Mouse (Mus musculus): ENCODE results near the gene Strn3. TPM values are rescaled to one million over a fixed set of nuclear protein-coding genes. Genes with fewer than 3 reads are reported as not detected.

Gene Strn3
- polyA plus RNA-seq, 1 experiment from 2014 or later: 60.7 TPM

DNA sequence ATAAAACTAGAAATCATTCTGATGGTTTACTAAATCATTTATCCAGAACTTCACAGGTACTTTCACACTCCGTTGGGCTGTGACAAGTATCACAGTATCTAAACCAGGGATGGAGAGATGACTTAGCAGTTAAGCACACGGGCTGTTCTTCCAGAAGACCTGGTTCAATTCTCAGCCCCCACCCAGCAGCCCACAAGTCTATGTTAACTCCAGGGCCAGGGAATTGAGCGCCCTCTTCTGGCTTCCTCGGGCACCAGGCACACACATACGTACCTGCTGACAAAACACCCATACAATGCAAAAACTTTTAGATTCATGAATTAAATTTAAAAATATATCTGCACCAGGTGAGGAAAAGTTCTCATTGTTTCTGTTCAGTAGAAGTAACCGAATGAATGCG is 121.8 kb downstream of the Strn3 start:
- no peaks in the 10 kb centered on the region for H3K27me3 ChIP-seq (ENCODE audit: control insufficient read depth, insufficient read depth, low read length)

GRCm38 (mm10) chr12:51569472-51569871 is 122.2 kb downstream of the Strn3 start:
- H3K27me3 ChIP-seq (ENCODE audit: control insufficient read depth, insufficient read depth, low read length): no peaks in the 10 kb centered on the region
- no peaks in the 10 kb centered on the region for H3K9me3 ChIP-seq (ENCODE audit: control insufficient read depth, low read length)
- no peaks in the 10 kb centered on the region for H3K36me3 ChIP-seq (ENCODE audit: control insufficient read depth, insufficient read depth, low read length)
- no peak overlapping the region for H3K27ac ChIP-seq (ENCODE audit: low read depth, low read length)
- H3K4me3 ChIP-seq (ENCODE audit: low read length): no peak overlapping the region
- no peak overlapping the region for H3K9ac ChIP-seq (ENCODE audit: low read depth, low read length)
- no peak overlapping the region for H3K4me2 ChIP-seq (replicated peaks; ENCODE audit: low read depth, low read length)
- 88% methylated on average over 8 of the region's 8 CpGs for WGBS
- no peaks in the 10 kb centered on the region for H3K4me1 ChIP-seq (ENCODE audit: control insufficient read depth, insufficient read depth, low read length)
- ATAC-seq (ENCODE audit: low FRiP score, low TSS enrichment): no peak

More for the DNA sequence above, 121.8 kb downstream of the Strn3 start:
- Histone ChIP-seq H3K9ac (ENCODE audit: low read depth, low read length) (no peak overlapping the region), H3K4me1 (ENCODE audit: control insufficient read depth, insufficient read depth, low read length) (no peaks in the 10 kb centered on the region), H3K27ac (ENCODE audit: low read depth, low read length) (no peak overlapping the region), H3K9me3 (ENCODE audit: control insufficient read depth, low read length) (no peaks in the 10 kb centered on the region), H3K4me2 (replicated peaks; ENCODE audit: low read depth, low read length) (no peak overlapping the region), H3K36me3 (ENCODE audit: control insufficient read depth, insufficient read depth, low read length) (no peaks in the 10 kb centered on the region), H3K4me3 (ENCODE audit: low read length) (no peak overlapping the region)
- no peak for ATAC-seq (ENCODE audit: low FRiP score, low TSS enrichment)
- 68% methylated on average over 7 of the region's 7 CpGs for WGBS

- H3K9ac ChIP-seq (ENCODE audit: low read depth, low read length): no peak overlapping the region
- H3K27me3 ChIP-seq (ENCODE audit: control insufficient read depth, insufficient read depth, low read length): no peaks in the 10 kb centered on the region
- H3K27ac ChIP-seq (ENCODE audit: low read depth, low read length): no peak overlapping the region
- H3K4me1 ChIP-seq (ENCODE audit: control insufficient read depth, insufficient read depth, low read length): no peaks in the 10 kb centered on the region
- ATAC-seq (ENCODE audit: low FRiP score, low TSS enrichment): no peak
- 85% methylated on average over 7 of the region's 7 CpGs for WGBS
- no peak overlapping the region for H3K4me2 ChIP-seq (replicated peaks; ENCODE audit: low read depth, low read length)
- no peak overlapping the region for H3K4me3 ChIP-seq (ENCODE audit: low read length)
- H3K36me3 ChIP-seq (ENCODE audit: control insufficient read depth, insufficient read depth, low read length): no peaks in the 10 kb centered on the region
- no peaks in the 10 kb centered on the region for H3K9me3 ChIP-seq (ENCODE audit: control insufficient read depth, low read length)
Measured at GRCm38 (mm10) chr12:51567225-51567624, 124.5 kb downstream of the Strn3 start.

GRCm38 (mm10) chr12:51561416-51561815 is 130.3 kb downstream of the Strn3 start:
- no peak overlapping the region for H3K4me3 ChIP-seq (ENCODE audit: low read length)
- no peak overlapping the region for H3K27ac ChIP-seq (ENCODE audit: low read depth, low read length)
- no peak overlapping the region for H3K9ac ChIP-seq (ENCODE audit: low read depth, low read length)
- no peaks in the 10 kb centered on the region for H3K4me1 ChIP-seq (ENCODE audit: control insufficient read depth, insufficient read depth, low read length)
- no peaks in the 10 kb centered on the region for H3K27me3 ChIP-seq (ENCODE audit: control insufficient read depth, insufficient read depth, low read length)
- H3K9me3 ChIP-seq (ENCODE audit: control insufficient read depth, low read length): no peaks in the 10 kb centered on the region
- ATAC-seq (ENCODE audit: low FRiP score, low TSS enrichment): no peak
- no peak overlapping the region for H3K4me2 ChIP-seq (replicated peaks; ENCODE audit: low read depth, low read length)
- 13% methylated on average over 9 of the region's 9 CpGs for WGBS
- no peaks in the 10 kb centered on the region for H3K36me3 ChIP-seq (ENCODE audit: control insufficient read depth, insufficient read depth, low read length)

Other genes with a start within 250 kb of the Strn3 start
- 0.30 and 0.67 TPM in 2 replicates for gene Coch, start 98.6 kb downstream of the Strn3 start, polyA plus RNA-seq (2014; fragmentation: Nextera tagmentation; extraction: Ambion mirVana)
- 37.8 and 44.8 TPM in 2 replicates for gene Ap4s1, start 864 bp downstream of the Strn3 start, polyA plus RNA-seq (2014; fragmentation: Nextera tagmentation; extraction: Ambion mirVana)
- 36.0 and 51.6 TPM in 2 replicates for gene Hectd1, start 137.6 kb upstream of the Strn3 start, polyA plus RNA-seq (2014; fragmentation: Nextera tagmentation; extraction: Ambion mirVana)

Data from kidney, embryonic 14.5 days (tissue).